Mouse (Mus musculus) lung, postnatal 0 days (tissue): ENCODE data around the gene Nid2. TPM values are rescaled to one million over a fixed set of nuclear protein-coding genes. Genes with fewer than 3 reads are reported as not detected.

Source experiments
- ATAC-seq: fragments of 200-750 bp; cut with Nextera tagmentation; 2 replicates; pipeline ENCODE4 v1.8.0; 2017; ENCODE audit warnings: moderate library complexity
- DNase-seq: peaks from one replicate; pipeline ENCODE4 v3.0.0-alpha.2; 2016; ENCODE audit warnings: low spot score
- H3K27ac ChIP-seq: fragments of 300-500 bp; sonication (generic); 2 replicates; pipeline ENCODE4 v1.5.1; 2014; ENCODE audit warnings: antibody characterized with exemption, mild to moderate bottlenecking, low read length, mixed read lengths
- H3K27me3 ChIP-seq: fragments of 300-500 bp; sonication (generic); replicated peaks from 2 replicates; pipeline ENCODE4 v1.6.1; 2014; ENCODE audit warnings: low read length, mixed read lengths; ENCODE audit not compliant: insufficient read depth
- H3K36me3 ChIP-seq: fragments of 300-500 bp; sonication (generic); 2 replicates; pipeline ENCODE4 v1.6.1; 2014; ENCODE audit warnings: low read length, mixed read lengths; ENCODE audit not compliant: insufficient read depth
- H3K4me1 ChIP-seq: fragments of 300-500 bp; sonication (generic); 2 replicates; pipeline ENCODE4 v1.6.1; 2014; ENCODE audit warnings: antibody characterized with exemption, low read depth, low read length, mixed read lengths; ENCODE audit not compliant: insufficient read depth
- H3K4me2 ChIP-seq: fragments of 300-500 bp; sonication (generic); replicated peaks from 2 replicates; pipeline ENCODE4 v1.6.1; 2014; ENCODE audit warnings: low read depth, mild to moderate bottlenecking, low read length, moderate library complexity, mixed read lengths
- H3K4me3 ChIP-seq: fragments of 300-500 bp; sonication (generic); 2 replicates; pipeline ENCODE4 v1.5.1; 2014; ENCODE audit warnings: low read depth, low read length
- H3K9ac ChIP-seq: fragments of 300-500 bp; sonication (generic); replicated peaks from 2 replicates; pipeline ENCODE4 v1.6.1; 2014; ENCODE audit warnings: low read depth, mild to moderate bottlenecking
- H3K9me3 ChIP-seq: fragments of 300-500 bp; sonication (generic); 2 replicates; pipeline ENCODE4 v1.6.1; 2016; ENCODE audit warnings: low read length, mixed read lengths
- CTCF ChIP-seq: IDR thresholded peaks from 2 replicates; pipeline ENCODE4 v1.5.1; 2016; ENCODE audit warnings: antibody characterized with exemption, mild to moderate bottlenecking
- EP300 ChIP-seq: IDR thresholded peaks from 2 replicates; pipeline ENCODE4 v1.6.1; 2016; ENCODE audit warnings: antibody characterized with exemption, mild to moderate bottlenecking, control low read depth
- WGBS: fragments of 180-500 bp; shearing (Covaris S2); extraction: QIAGEN DNeasy Blood & Tissue Kit; methylation state at CpG from one replicate; pipeline ENCODE4 v1.1.7; 2014; 5-methylcytosine and 5-hydroxymethylcytosine counted together
- polyA plus RNA-seq: library from polyadenylated mRNA; unstranded; fragments of >200 nt; fragmentation: Nextera tagmentation; extraction: Ambion mirVana; gene quantifications from 2 replicates; pipeline ENCODE4 v1.2.1, GENCODE M21; 2015

Gene Nid2
- polyA plus RNA-seq, 1 experiment from 2014 or later, result 39.0 TPM

DNA sequence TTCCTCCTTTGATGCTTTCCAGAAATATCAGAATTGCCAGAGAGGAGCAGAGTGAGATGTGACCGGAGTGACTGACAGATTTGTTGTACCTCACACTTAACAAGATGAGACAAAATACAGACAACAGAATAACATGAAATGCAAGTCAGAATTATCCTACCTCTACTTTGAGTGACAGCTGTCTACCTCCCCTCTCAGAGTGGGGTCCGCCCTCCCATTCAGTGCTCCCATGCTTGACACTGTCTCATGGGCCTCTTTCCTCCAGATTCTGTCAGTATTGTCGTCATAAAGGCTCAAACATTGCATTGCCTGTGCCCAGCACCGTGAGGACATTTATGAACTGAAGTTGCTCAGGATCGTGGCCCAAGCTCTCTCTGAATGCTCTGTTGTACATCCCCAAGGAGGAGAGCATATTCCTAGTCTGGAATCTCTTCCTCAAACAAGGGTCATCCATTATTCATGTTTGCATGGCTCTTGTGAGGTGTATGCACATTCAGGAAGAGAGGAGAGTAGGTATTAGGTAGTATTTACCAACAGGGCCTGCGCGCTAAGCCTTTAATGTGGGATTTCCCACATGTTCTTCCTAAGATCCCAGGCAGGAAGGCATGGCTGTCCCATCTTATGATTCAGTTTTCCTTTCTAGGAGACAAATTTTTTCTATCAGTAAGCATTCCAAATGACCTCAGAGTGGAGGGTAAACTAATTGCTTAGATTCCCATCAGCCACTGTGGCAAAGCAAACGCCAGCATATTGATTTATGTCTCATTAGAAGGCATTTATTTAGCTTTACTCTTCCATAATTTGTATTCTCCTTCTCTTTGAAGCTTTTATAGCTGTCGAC is 14.7 kb downstream of the Nid2 start:
- no peak overlapping the region for H3K9ac ChIP-seq
- H3K4me2 ChIP-seq, result no peak overlapping the region
- TF ChIP-seq EP300, result no peak
- no peak for TF ChIP-seq CTCF
- H3K27ac ChIP-seq, result no peak overlapping the region
- no peaks in the 10 kb centered on the region; the same call in 1 of the 2 replicates for H3K27me3 ChIP-seq
- 67% methylated on average over 9 of the region's 9 CpGs for WGBS
- H3K4me1 ChIP-seq, result no peaks in the 10 kb centered on the region
- H3K4me3 ChIP-seq, result no peak overlapping the region
- ATAC-seq (no peak), DNase-seq (no peak)
- H3K36me3 ChIP-seq, result 0 out of 2 replicates have a peak, but pooled peaks cover 5% of the 10 kb centered on the region
- no peaks in the 10 kb centered on the region for H3K9me3 ChIP-seq

DNA sequence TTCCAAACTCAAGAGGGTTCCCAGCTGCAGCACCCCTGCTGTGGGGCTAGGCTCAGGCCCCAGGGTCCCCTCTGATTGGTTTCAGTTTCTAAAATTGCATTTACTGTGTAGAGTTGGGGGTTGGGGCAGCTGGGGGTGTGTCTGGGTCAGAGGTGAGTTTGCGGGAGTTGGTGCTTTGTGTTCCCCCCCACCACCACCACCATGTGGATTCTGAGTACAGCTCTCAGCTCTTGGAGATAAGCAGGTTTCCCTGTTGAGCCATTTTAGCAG is 15.2 kb downstream of the Nid2 start:
- no peaks in the 10 kb centered on the region for H3K4me1 ChIP-seq
- H3K9ac ChIP-seq, result no peak overlapping the region
- H3K4me2 ChIP-seq, result no peak overlapping the region
- 55% methylated on average over 1 of the region's 1 CpGs for WGBS
- H3K4me3 ChIP-seq, result no peak overlapping the region
- ATAC-seq, result no peak
- H3K36me3 ChIP-seq, result 0 out of 2 replicates have a peak, but pooled peaks cover 5% of the 10 kb centered on the region
- no peaks in the 10 kb centered on the region for H3K9me3 ChIP-seq
- H3K27me3 ChIP-seq, result no peaks in the 10 kb centered on the region; the same call in 1 of the 2 replicates
- TF ChIP-seq CTCF, result no peak
- TF ChIP-seq EP300, result no peak
- no peak for DNase-seq
- H3K27ac ChIP-seq, result no peak overlapping the region

DNA sequence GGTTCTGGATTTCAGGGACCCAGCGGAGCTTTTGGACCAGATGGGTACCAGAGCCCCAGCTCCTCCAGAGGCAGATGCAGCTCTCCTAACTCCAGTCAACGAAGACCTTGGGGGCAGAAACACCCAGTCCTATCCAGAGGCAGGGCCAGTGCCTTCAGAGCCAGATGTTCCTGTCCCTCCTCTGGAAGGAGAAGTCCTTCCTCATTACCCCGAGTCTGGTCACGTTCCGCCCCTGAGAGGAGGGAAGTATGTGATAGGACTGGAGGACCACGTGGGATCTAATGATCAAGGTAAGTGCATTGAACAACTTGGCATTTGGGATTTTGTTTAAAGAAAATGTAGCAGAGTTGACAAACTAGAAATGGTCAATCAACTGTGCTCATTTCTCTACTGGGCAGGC is 17.6 kb downstream of the Nid2 start:
- TF ChIP-seq EP300 (no peak), CTCF (no peak)

DNA sequence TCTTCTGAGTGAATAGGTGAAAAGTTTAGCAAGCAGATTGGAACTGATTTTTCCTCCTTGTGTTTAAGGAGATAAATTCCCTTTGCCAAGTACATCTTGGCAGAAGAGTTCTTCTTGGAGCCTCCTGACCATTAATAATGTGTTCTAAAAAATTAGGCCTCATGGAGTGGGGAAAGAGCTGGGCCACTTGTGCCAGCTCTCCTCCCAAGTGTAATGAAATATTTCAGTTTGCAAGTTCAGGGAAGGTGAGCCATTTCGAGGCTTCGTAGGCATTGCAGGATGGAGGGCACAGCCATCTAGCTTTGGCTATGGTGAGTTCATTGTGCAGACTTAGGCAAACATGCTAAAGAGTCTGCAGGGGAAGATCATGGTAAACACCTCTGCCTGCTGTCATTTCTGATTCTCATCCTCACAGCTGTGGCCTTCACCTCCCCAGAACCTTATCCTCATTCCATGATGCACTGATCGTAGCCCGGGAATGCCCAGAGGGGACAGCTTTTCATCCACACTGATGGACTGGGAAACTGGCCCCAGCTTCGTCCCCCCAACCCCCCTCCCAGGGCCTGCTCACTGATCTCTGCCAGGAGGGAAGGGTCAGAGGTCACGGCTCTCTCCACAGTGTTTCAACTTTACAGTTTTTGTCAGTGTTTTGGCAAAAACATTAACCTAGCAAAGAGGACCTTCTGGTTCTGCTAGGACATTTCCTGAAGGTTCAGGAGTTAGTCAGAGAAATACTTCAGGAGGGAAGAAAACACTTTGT is 18.6 kb downstream of the Nid2 start:
- Histone ChIP-seq H3K36me3 (0 out of 2 replicates have a peak, but pooled peaks cover 5% of the 10 kb centered on the region), H3K4me3 (no peak overlapping the region), H3K27me3 (0 out of 2 replicates have a peak, but pooled peaks cover 3% of the 10 kb centered on the region), H3K4me1 (no peaks in the 10 kb centered on the region), H3K4me2 (no peak overlapping the region), H3K27ac (no peak overlapping the region), H3K9ac (no peak overlapping the region), H3K9me3 (no peaks in the 10 kb centered on the region)
- 44% methylated on average over 6 of the region's 6 CpGs for WGBS
- no peak for ATAC-seq
- no peak for DNase-seq
- TF ChIP-seq EP300 (no peak), CTCF (no peak)

More for the DNA sequence above, 17.6 kb downstream of the Nid2 start:
- Histone ChIP-seq H3K4me3 (no peak overlapping the region), H3K27me3 (0 out of 2 replicates have a peak, but pooled peaks cover 3% of the 10 kb centered on the region), H3K4me2 (no peak overlapping the region), H3K27ac (no peak overlapping the region), H3K4me1 (no peaks in the 10 kb centered on the region), H3K9ac (no peak overlapping the region), H3K36me3 (0 out of 2 replicates have a peak, but pooled peaks cover 5% of the 10 kb centered on the region), H3K9me3 (no peaks in the 10 kb centered on the region)
- ATAC-seq (no peak), DNase-seq (no peak)
- WGBS, result 86% methylated on average over 6 of the region's 6 CpGs

DNA sequence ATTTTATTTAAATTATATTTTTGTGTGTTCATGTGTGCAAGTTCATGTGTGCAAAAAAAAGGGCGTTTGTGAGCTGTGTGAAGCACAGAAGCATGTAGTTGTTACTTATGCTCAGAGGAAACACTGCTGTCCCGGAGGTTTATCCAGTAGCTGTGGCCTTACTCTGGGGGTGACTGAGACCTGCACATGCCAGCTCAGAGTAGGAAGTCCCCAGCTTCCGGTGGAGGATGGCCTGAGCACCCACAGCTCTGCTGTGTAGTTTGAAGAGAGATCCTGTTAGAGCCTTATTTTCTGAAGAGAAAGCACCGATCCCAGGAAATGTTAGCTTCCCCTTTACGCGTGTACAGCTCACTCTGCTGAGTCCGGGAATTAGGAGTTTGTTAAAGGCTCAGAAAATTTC is 20.1 kb downstream of the Nid2 start:
- Histone ChIP-seq H3K4me3 (no peak overlapping the region), H3K9ac (no peak overlapping the region), H3K27me3 (0 out of 2 replicates have a peak, but pooled peaks cover 3% of the 10 kb centered on the region), H3K4me1 (no peaks in the 10 kb centered on the region), H3K36me3 (no peaks in the 10 kb centered on the region), H3K9me3 (no peaks in the 10 kb centered on the region), H3K4me2 (no peak overlapping the region), H3K27ac (no peak overlapping the region)
- TF ChIP-seq EP300, result no peak
- TF ChIP-seq CTCF, result no peak
- 58% methylated on average over 7 of the region's 7 CpGs for WGBS
- ATAC-seq (no peak), DNase-seq (no peak)

DNA sequence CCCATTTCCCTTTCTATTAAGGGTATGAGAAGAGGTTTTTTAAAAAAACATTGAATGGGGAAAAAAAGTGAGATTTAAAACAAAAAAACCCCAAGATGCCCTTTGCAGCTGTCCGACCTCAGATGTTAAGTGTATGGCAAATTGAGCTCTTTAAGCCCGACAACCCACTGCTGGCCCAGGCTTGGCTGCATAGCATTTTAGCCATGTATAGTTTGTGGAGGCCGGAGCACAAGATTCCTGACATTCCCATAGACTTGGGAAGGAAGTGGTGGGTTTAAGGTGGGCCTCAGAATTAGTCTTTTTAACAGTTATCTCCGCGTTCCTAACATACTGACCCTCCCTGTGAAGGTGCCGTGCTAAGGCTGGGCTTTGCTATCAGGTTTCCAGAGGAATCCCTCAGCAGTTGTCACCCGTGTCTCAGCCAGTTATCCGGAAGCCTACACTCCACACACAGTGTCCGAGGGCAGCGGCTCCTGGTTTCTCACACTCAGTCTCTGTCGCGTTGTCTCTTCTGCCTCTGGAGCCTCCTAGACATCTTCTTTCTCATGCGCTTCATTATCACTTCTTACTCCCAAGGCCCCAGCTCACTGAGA is 23.1 kb downstream of the Nid2 start:
- no peak for DNase-seq
- no peak overlapping the region for H3K4me3 ChIP-seq
- no peak overlapping the region for H3K4me2 ChIP-seq
- no peaks in the 10 kb centered on the region for H3K9me3 ChIP-seq
- TF ChIP-seq EP300, result no peak
- no peak for TF ChIP-seq CTCF
- no peaks in the 10 kb centered on the region for H3K4me1 ChIP-seq
- H3K9ac ChIP-seq, result no peak overlapping the region
- 41% methylated on average over 13 of the region's 13 CpGs for WGBS
- ATAC-seq, result no peak
- no peak overlapping the region for H3K27ac ChIP-seq
- H3K27me3 ChIP-seq, result 0 out of 2 replicates have a peak, but pooled peaks cover 3% of the 10 kb centered on the region
- H3K36me3 ChIP-seq, result no peaks in the 10 kb centered on the region
